Mouse (Mus musculus): ENCODE results near the gene Snu13. TPM values are rescaled to one million over a fixed set of nuclear protein-coding genes. Genes with fewer than 3 reads are reported as not detected.

The Snu13 gene
- polyA plus RNA-seq, 1 experiment from 2014 or later, result 251 TPM

- Histone ChIP-seq H3K27me3 (ENCODE audit: control insufficient read depth, insufficient read depth, low read length) (no peaks in the 10 kb centered on the region), H3K27ac (ENCODE audit: low read depth, low read length) (no peak overlapping the region; the same call in 1 of the 2 replicates), H3K4me1 (ENCODE audit: control insufficient read depth, insufficient read depth, low read length) (peaks cover 21% of the 10 kb centered on the region), H3K9ac (replicated peaks; ENCODE audit: low read depth, low read length) (peak overlapping the region; percentile 67), H3K36me3 (ENCODE audit: control insufficient read depth, insufficient read depth, low read length) (no peaks in the 10 kb centered on the region), H3K4me3 (ENCODE audit: low read depth, low read length) (peak overlapping the region; percentile 84), H3K4me2 (ENCODE audit: low read depth, low read length) (peak overlapping the region; percentile 64), H3K9me3 (ENCODE audit: control insufficient read depth, low read length) (no peaks in the 10 kb centered on the region)
- ATAC-seq (ENCODE audit: low read depth), result no peak
- 23% methylated on average over 6 of the region's 6 CpGs for WGBS
These were observed 30.6 kb downstream of the Snu13 start for GRCm38 (mm10) chr15:82016830-82017229.

DNA sequence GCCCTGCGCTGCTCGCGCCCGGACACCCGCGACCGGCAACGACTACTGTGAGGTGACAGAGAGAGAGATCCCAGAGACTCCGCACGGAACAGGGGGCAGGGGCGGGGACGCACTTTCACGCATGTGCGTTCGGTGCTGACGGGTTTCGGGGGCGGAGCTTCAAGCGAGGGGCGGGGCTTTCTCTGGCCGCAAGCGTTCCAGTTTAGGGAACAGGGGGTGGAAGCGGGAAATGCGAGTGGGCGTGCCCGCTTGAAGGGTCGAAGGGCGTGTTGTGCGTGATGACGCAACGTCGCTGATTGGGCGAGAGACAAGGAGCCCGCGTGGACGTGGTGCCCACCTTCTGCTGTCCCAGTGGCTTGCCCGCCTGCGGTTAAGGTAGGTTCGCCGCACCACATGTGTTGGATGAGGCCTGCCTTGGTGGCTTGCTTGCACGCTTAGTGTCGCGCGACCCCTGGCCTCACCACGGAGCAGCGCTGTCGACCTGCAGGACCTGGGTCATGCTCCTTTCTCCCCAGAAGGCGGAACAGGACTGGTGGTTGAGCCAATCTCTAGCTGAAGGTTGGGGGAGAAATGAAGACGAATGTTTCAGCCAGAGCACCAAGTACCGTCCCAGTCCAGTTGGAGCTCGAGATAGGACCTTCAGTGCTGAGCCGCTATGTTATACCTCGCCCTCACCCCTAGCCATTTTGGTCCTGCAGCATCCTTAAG, 31.1 kb downstream of the Snu13 start:
- H3K36me3 ChIP-seq (ENCODE audit: control insufficient read depth, insufficient read depth, low read length), result no peaks in the 10 kb centered on the region
- H3K4me1 ChIP-seq (ENCODE audit: control insufficient read depth, insufficient read depth, low read length), result peaks cover 21% of the 10 kb centered on the region
- peak overlapping the region; percentile 84 for H3K4me3 ChIP-seq (ENCODE audit: low read depth, low read length)
- H3K4me2 ChIP-seq (ENCODE audit: low read depth, low read length), result peak overlapping the region; percentile 64
- peak overlapping the region; percentile 90 for H3K9ac ChIP-seq (replicated peaks; ENCODE audit: low read depth, low read length)
- peak; percentile 97 for ATAC-seq (ENCODE audit: low read depth)
- H3K27me3 ChIP-seq (ENCODE audit: control insufficient read depth, insufficient read depth, low read length), result no peaks in the 10 kb centered on the region
- whole genome bisulfite sequencing, result under 1% methylated on average over 51 of the region's 53 CpGs
- H3K27ac ChIP-seq (ENCODE audit: low read depth, low read length), result peak overlapping the region; percentile 76
- H3K9me3 ChIP-seq (ENCODE audit: control insufficient read depth, low read length), result no peaks in the 10 kb centered on the region

GRCm38 (mm10) chr15:82015392-82016100, 31.9 kb downstream of the Snu13 start:
- Histone ChIP-seq H3K9me3 (ENCODE audit: control insufficient read depth, low read length) (no peaks in the 10 kb centered on the region), H3K9ac (replicated peaks; ENCODE audit: low read depth, low read length) (peak overlapping the region; percentile 90), H3K36me3 (ENCODE audit: control insufficient read depth, insufficient read depth, low read length) (no peaks in the 10 kb centered on the region), H3K4me1 (ENCODE audit: control insufficient read depth, insufficient read depth, low read length) (peaks cover 21% of the 10 kb centered on the region), H3K4me3 (ENCODE audit: low read depth, low read length) (peak overlapping the region; percentile 84), H3K4me2 (ENCODE audit: low read depth, low read length) (peak overlapping the region; percentile 64), H3K27me3 (ENCODE audit: control insufficient read depth, insufficient read depth, low read length) (no peaks in the 10 kb centered on the region), H3K27ac (ENCODE audit: low read depth, low read length) (peak overlapping the region; percentile 76)
- ATAC-seq (ENCODE audit: low read depth), result peak; percentile 18
- under 1% methylated on average over 39 of the region's 39 CpGs for WGBS

GRCm38 (mm10) chr15:82014745-82015391, 32.5 kb downstream of the Snu13 start:
- no peak overlapping the region for H3K27ac ChIP-seq (ENCODE audit: low read depth, low read length)

GRCm38 (mm10) chr15:82011947-82012346, 35.5 kb downstream of the Snu13 start:
- Histone ChIP-seq H3K27ac (ENCODE audit: low read depth, low read length) (no peak overlapping the region), H3K36me3 (ENCODE audit: control insufficient read depth, insufficient read depth, low read length) (no peaks in the 10 kb centered on the region), H3K9me3 (ENCODE audit: control insufficient read depth, low read length) (no peaks in the 10 kb centered on the region), H3K4me3 (ENCODE audit: low read depth, low read length) (no peak overlapping the region), H3K9ac (replicated peaks; ENCODE audit: low read depth, low read length) (no peak overlapping the region), H3K27me3 (ENCODE audit: control insufficient read depth, insufficient read depth, low read length) (no peaks in the 10 kb centered on the region), H3K4me1 (ENCODE audit: control insufficient read depth, insufficient read depth, low read length) (peaks cover 16% of the 10 kb centered on the region), H3K4me2 (ENCODE audit: low read depth, low read length) (no peak overlapping the region)
- WGBS, result 92% methylated on average over 6 of the region's 6 CpGs
- ATAC-seq (ENCODE audit: low read depth), result no peak

More at GRCm38 (mm10) chr15:82014745-82015391, 32.5 kb downstream of the Snu13 start:
- H3K9me3 ChIP-seq (ENCODE audit: control insufficient read depth, low read length), result no peaks in the 10 kb centered on the region
- no peak for ATAC-seq (ENCODE audit: low read depth)
- H3K9ac ChIP-seq (replicated peaks; ENCODE audit: low read depth, low read length), result peak overlapping the region; percentile 90
- peaks cover 21% of the 10 kb centered on the region for H3K4me1 ChIP-seq (ENCODE audit: control insufficient read depth, insufficient read depth, low read length)
- peak overlapping the region; percentile 84 for H3K4me3 ChIP-seq (ENCODE audit: low read depth, low read length)
- H3K27me3 ChIP-seq (ENCODE audit: control insufficient read depth, insufficient read depth, low read length), result no peaks in the 10 kb centered on the region
- peak overlapping the region; percentile 64 for H3K4me2 ChIP-seq (ENCODE audit: low read depth, low read length)
- 20% methylated on average over 9 of the region's 9 CpGs for WGBS
- no peaks in the 10 kb centered on the region for H3K36me3 ChIP-seq (ENCODE audit: control insufficient read depth, insufficient read depth, low read length)

- peaks cover 4% of the 10 kb centered on the region for H3K36me3 ChIP-seq (ENCODE audit: control insufficient read depth, insufficient read depth, low read length)
- WGBS, result 95% methylated on average over 8 of the region's 8 CpGs
- H3K4me2 ChIP-seq (ENCODE audit: low read depth, low read length), result no peak overlapping the region
- no peak overlapping the region for H3K4me3 ChIP-seq (ENCODE audit: low read depth, low read length)
- H3K4me1 ChIP-seq (ENCODE audit: control insufficient read depth, insufficient read depth, low read length), result no peaks in the 10 kb centered on the region
- H3K9me3 ChIP-seq (ENCODE audit: control insufficient read depth, low read length), result no peaks in the 10 kb centered on the region
- no peak overlapping the region for H3K27ac ChIP-seq (ENCODE audit: low read depth, low read length)
- no peak for ATAC-seq (ENCODE audit: low read depth)
- H3K9ac ChIP-seq (replicated peaks; ENCODE audit: low read depth, low read length), result no peak overlapping the region
- no peaks in the 10 kb centered on the region for H3K27me3 ChIP-seq (ENCODE audit: control insufficient read depth, insufficient read depth, low read length)
These were observed 43.1 kb downstream of the Snu13 start for GRCm38 (mm10) chr15:82004257-82004656.

DNA sequence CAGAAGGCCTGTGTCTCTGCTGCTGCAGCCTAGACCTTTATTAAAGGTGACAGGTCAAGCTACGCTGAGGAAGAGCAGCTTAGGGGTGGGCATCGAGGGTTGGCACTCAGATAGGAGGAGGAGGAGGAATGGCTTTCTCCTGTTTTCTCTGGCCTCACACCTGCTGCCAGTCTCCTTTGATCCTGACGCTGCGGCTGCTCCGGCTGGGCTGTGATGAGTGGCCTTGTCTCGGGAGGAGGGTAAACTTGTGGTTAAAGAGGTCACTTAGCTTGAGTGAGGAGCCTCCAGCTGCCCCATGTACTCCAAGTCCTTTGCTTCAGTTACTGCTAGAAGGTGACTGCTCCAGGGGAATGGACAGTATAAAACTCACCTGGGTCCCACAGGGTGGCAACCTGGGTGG, 53.4 kb downstream of the Snu13 start:
- 82% methylated on average over 6 of the region's 6 CpGs for WGBS
- H3K36me3 ChIP-seq (ENCODE audit: control insufficient read depth, insufficient read depth, low read length), result peaks cover 38% of the 10 kb centered on the region
- no peak for ATAC-seq (ENCODE audit: low read depth)

GRCm38 (mm10) chr15:81990549-81990948, 56.8 kb downstream of the Snu13 start:
- no peaks in the 10 kb centered on the region for H3K4me1 ChIP-seq (ENCODE audit: control insufficient read depth, insufficient read depth, low read length)
- no peak overlapping the region for H3K27ac ChIP-seq (ENCODE audit: low read depth, low read length)
- no peak overlapping the region for H3K4me3 ChIP-seq (ENCODE audit: low read depth, low read length)
- no peak for ATAC-seq (ENCODE audit: low read depth)
- WGBS, result 56% methylated on average over 7 of the region's 7 CpGs
- no peaks in the 10 kb centered on the region for H3K27me3 ChIP-seq (ENCODE audit: control insufficient read depth, insufficient read depth, low read length)
- H3K9me3 ChIP-seq (ENCODE audit: control insufficient read depth, low read length), result no peaks in the 10 kb centered on the region
- peaks cover 13% of the 10 kb centered on the region; the same call in 1 of the 2 replicates for H3K36me3 ChIP-seq (ENCODE audit: control insufficient read depth, insufficient read depth, low read length)
- no peak overlapping the region for H3K9ac ChIP-seq (replicated peaks; ENCODE audit: low read depth, low read length)
- H3K4me2 ChIP-seq (ENCODE audit: low read depth, low read length), result no peak overlapping the region

More for the DNA sequence above, 53.4 kb downstream of the Snu13 start:
- no peaks in the 10 kb centered on the region for H3K27me3 ChIP-seq (ENCODE audit: control insufficient read depth, insufficient read depth, low read length)
- no peak overlapping the region for H3K4me2 ChIP-seq (ENCODE audit: low read depth, low read length)
- H3K4me1 ChIP-seq (ENCODE audit: control insufficient read depth, insufficient read depth, low read length), result no peaks in the 10 kb centered on the region
- no peak overlapping the region for H3K4me3 ChIP-seq (ENCODE audit: low read depth, low read length)
- H3K27ac ChIP-seq (ENCODE audit: low read depth, low read length), result no peak overlapping the region
- H3K9me3 ChIP-seq (ENCODE audit: control insufficient read depth, low read length), result no peaks in the 10 kb centered on the region
- H3K9ac ChIP-seq (replicated peaks; ENCODE audit: low read depth, low read length), result no peak overlapping the region

All from neural tube, embryonic 14.5 days (tissue).